ENCODE assay signal across 30 mouse cellular contexts in genomic region chr14:57791171-57791570, GRCm38 (mm10). TPM values are rescaled to one million over a fixed set of nuclear protein-coding genes. Genes with fewer than 3 reads are reported as not detected.
"Had no signal": no experiment of that assay in that cellular context is flagged by ENCODE, and none has a peak within 500 bp of the region (broad histone marks: within the 10 kb centered on the region; RNA-seq: fewer than 3 reads in every experiment).

No protein-coding gene starts in this region.

- ATAC-seq: midbrain, embryonic 15.5 days had no signal

- H3K4me3 ChIP-seq: layer of hippocampus, adult 2 months; left cerebral cortex, adult 2 months; limb, embryonic 12.5 days; limb, embryonic 15.5 days; lung, embryonic 15.5 days; megakaryocyte, embryonic 14.5 days; midbrain, embryonic 10.5 days; midbrain, embryonic 15.5 days; myocyte; neural tube, embryonic 13.5 days; stomach, embryonic 15.5 days had no signal

- DNase-seq: kidney, adult 2 months; kidney, postnatal 25 days; layer of hippocampus, postnatal 36 days; left cerebral cortex, postnatal 4 days; lung, adult 18-20 months; lung, postnatal 10 days; lung, postnatal 36 days; retina, postnatal 1 day; right cerebral cortex, postnatal 25 days; spleen, adult 18-20 months; thymus, postnatal 14 days; thymus, postnatal 4 days had no signal

- H3K9ac ChIP-seq: limb, embryonic 12.5 days; limb, embryonic 15.5 days; liver, embryonic 14.5 days; lung, embryonic 15.5 days; midbrain, embryonic 15.5 days; neural tube, embryonic 13.5 days; stomach, embryonic 15.5 days had no signal

- H3K27me3 ChIP-seq: limb, embryonic 12.5 days; limb, embryonic 15.5 days; lung, embryonic 15.5 days; megakaryocyte, embryonic 14.5 days; midbrain, embryonic 15.5 days; neural tube, embryonic 13.5 days; stomach, embryonic 15.5 days had no signal

- H3K27ac ChIP-seq: kidney, postnatal 0 days; layer of hippocampus, adult 2 months; left cerebral cortex, adult 2 months; limb, embryonic 12.5 days; limb, embryonic 15.5 days; liver, embryonic 14.5 days; lung, embryonic 15.5 days; midbrain, embryonic 10.5 days; midbrain, embryonic 15.5 days; neural tube, embryonic 13.5 days; stomach, embryonic 15.5 days had no signal

- H3K36me3 ChIP-seq: limb, embryonic 12.5 days; limb, embryonic 15.5 days; lung, embryonic 15.5 days; midbrain, embryonic 10.5 days; midbrain, embryonic 15.5 days; neural tube, embryonic 13.5 days; stomach, embryonic 15.5 days had no signal

- H3K4me1 ChIP-seq: limb, embryonic 12.5 days; limb, embryonic 15.5 days; lung, embryonic 15.5 days; megakaryocyte, embryonic 14.5 days; midbrain, embryonic 10.5 days; midbrain, embryonic 15.5 days; neural tube, embryonic 13.5 days had no signal

- H3K4me2 ChIP-seq: limb, embryonic 12.5 days; limb, embryonic 15.5 days; liver, embryonic 11.5 days; lung, embryonic 15.5 days; midbrain, embryonic 15.5 days; neural tube, embryonic 13.5 days; stomach, embryonic 15.5 days had no signal

- H3K9me3 ChIP-seq: limb, embryonic 12.5 days; limb, embryonic 15.5 days; lung, embryonic 15.5 days; megakaryocyte, embryonic 14.5 days; midbrain, embryonic 10.5 days; midbrain, embryonic 15.5 days; neural tube, embryonic 13.5 days; stomach, embryonic 15.5 days had no signal

RNA-seq across cellular contexts. Expression of gene Ska3, which starts 34.8 kb away (rescaled TPM):
- total RNA-seq: neutrophil, adult 5-6 weeks had no signal

RNA-seq across cellular contexts. Expression of gene Gm49361, which starts 45.3 kb away (rescaled TPM):
- total RNA-seq: layer of hippocampus, postnatal 10 days; neutrophil, adult 5-6 weeks had no signal
- polyA plus RNA-seq: kidney, adult 2 months; kidney, embryonic 14.5 days; kidney, postnatal 0 days; large intestine, adult 2 months; limb, embryonic 12.5 days; limb, embryonic 15.5 days; liver, embryonic 11.5 days; liver, embryonic 14.5 days; lung, embryonic 15.5 days; midbrain, embryonic 10.5 days; midbrain, embryonic 15.5 days; myocyte; neural tube, embryonic 13.5 days; stomach, embryonic 15.5 days had no signal
